Mouse (Mus musculus) E14TG2a.4 (cell line): ENCODE measurements at regions not wholly inside any gene's neighbourhood (a gene's known extent, or its start where the extent isn't known, plus 50 kb on each side); places are given as distances from the start of the nearest gene placed in this dataset.
A peak's percentile ranks its signal among the peaks of the same experiment; 100 is the strongest.

Source experiments
- CTCF ChIP-seq: conservative IDR thresholded peaks from 2 replicates; pipeline ENCODE4 v1.5.1; 2014; ENCODE audit warnings: low read length
- POU5F1 ChIP-seq: IDR thresholded peaks from 2 replicates; pipeline ENCODE4 v1.6.1; 2014; ENCODE audit warnings: low read length, borderline replicate concordance

GRCm38 (mm10) chrX:121232142-121233000 lies 919.5 kb upstream of the H2afb3 start:
- TF ChIP-seq CTCF (no peak), POU5F1 (peak; percentile 14; the same call in 1 of the 2 replicates)
